Mouse (Mus musculus) gastrocnemius, postnatal 10 days (tissue): ENCODE measurements around the gene Ergic1. TPM values are rescaled to one million over a fixed set of nuclear protein-coding genes. Genes with fewer than 3 reads are reported as not detected.

Experiments used
- DNase-seq: peaks from one replicate; pipeline ENCODE4 v3.0.0; 2021; ENCODE audit warnings: mixed read lengths
- microRNA-seq, 2 experiments: library from miRNA; unstranded; fragments of <30 nt; microRNA quantifications; one replicate each; pipeline ENCODE4 v1.2.0; 2021
- total RNA-seq, 2 experiments: library from RNA; stranded (reverse); gene quantifications; 2 replicates each; pipeline ENCODE4 v1.2.3; 2021

Gene Ergic1
- total RNA-seq, 2 experiments from 2014 or later, result 115 to 117 TPM

- no peak for DNase-seq
Measured at GRCm38 (mm10) chr17:26702621-26703020, 141.3 kb downstream of the Ergic1 start.

- no peak for DNase-seq
Measured at GRCm38 (mm10) chr17:26703671-26704070, 142.4 kb downstream of the Ergic1 start.

- no peak for DNase-seq
Measured at GRCm38 (mm10) chr17:26705463-26706359, 144.4 kb downstream of the Ergic1 start.

Small RNA genes lying within 50 kb of the gene (microRNA-seq; reads per million reads assigned to microRNA genes)
- gene Gm22420, result 0 reads per million in 2 experiments

Other genes starting within 250 kb of the Ergic1 start
- gene Neurl1b, start 146.7 kb upstream of the Ergic1 start, total RNA-seq, result 10 to 100 TPM; 11.6 to 12.7 TPM
- 10 to 100 TPM; 40.3 to 43.3 TPM for gene Dusp1, start 639 bp downstream of the Ergic1 start, total RNA-seq
- gene Atp6v0e, start 101.7 kb downstream of the Ergic1 start, total RNA-seq, result 10 to 100 TPM; 44.1 to 46.0 TPM
- gene Crebrf, start 154.2 kb downstream of the Ergic1 start, total RNA-seq, result 10 to 100 TPM; 17.7 to 18.9 TPM
- 10 to 100 TPM; 22.8 to 26.3 TPM for gene Bnip1, start 219.6 kb downstream of the Ergic1 start, total RNA-seq